24 mouse cellular contexts compared by ENCODE assay signal in the genomic region with DNA sequence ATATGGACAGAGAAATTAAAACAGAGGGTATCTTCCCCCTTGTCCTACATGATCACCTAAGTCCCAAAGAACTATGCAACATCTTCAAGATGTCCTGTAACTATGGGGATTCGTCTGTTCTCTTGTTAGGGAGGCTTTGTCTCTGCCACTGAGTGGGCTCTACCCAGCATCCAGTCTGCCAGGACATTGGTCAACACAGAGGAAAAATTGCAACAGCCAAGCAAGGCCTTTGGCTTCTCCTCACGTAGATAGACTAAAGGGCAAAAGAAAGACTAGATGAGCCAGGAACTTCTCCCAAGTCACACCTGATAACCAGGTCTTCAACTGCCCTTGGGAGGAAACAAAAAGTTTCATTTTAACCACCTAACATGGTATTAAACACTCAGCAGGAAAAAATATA. TPM values are rescaled to one million over a fixed set of nuclear protein-coding genes. Genes with fewer than 3 reads are reported as not detected.
"Had no signal": no experiment of that assay in that cellular context is flagged by ENCODE, and none has a peak within 500 bp of the region (broad histone marks: within the 10 kb centered on the region; RNA-seq: fewer than 3 reads in every experiment).

No protein-coding gene starts in this region.

- H3K9me3 ChIP-seq: lung, embryonic 15.5 days; megakaryocyte, embryonic 14.5 days; midbrain, embryonic 13.5 days; midbrain, embryonic 15.5 days; stomach, embryonic 15.5 days had no signal

- H3K4me2 ChIP-seq: lung, embryonic 15.5 days; midbrain, embryonic 11.5 days; midbrain, embryonic 13.5 days; midbrain, embryonic 15.5 days; neural tube, embryonic 12.5 days; stomach, embryonic 15.5 days had no signal

- DNase-seq: lung, adult 2 months; lung, postnatal 14 days; lung, postnatal 36 days; right cerebral cortex, postnatal 14 days; thymus, adult 2 months; thymus, postnatal 25 days; thymus, postnatal 4 days had no signal

- H3K27me3 ChIP-seq: lung, embryonic 15.5 days; megakaryocyte, embryonic 14.5 days; midbrain, embryonic 13.5 days; midbrain, embryonic 15.5 days; neural tube, embryonic 12.5 days; stomach, embryonic 15.5 days had no signal

- H3K4me1 ChIP-seq: lung, embryonic 15.5 days; megakaryocyte, embryonic 14.5 days; midbrain, embryonic 13.5 days; midbrain, embryonic 15.5 days; neural tube, embryonic 12.5 days; stomach, embryonic 15.5 days had no signal

- H3K27ac ChIP-seq: lung, embryonic 15.5 days; macrophage; midbrain, embryonic 13.5 days; midbrain, embryonic 15.5 days; neural tube, embryonic 12.5 days; stomach, embryonic 15.5 days; stomach, postnatal 0 days had no signal

- H3K36me3 ChIP-seq: lung, embryonic 15.5 days; midbrain, embryonic 13.5 days; midbrain, embryonic 15.5 days; neural tube, embryonic 12.5 days; stomach, embryonic 15.5 days had no signal

- ATAC-seq: lung, postnatal 0 days; midbrain, embryonic 13.5 days; midbrain, embryonic 15.5 days had no signal

- H3K9ac ChIP-seq: lung, embryonic 15.5 days; midbrain, embryonic 13.5 days; midbrain, embryonic 15.5 days; neural tube, embryonic 12.5 days; stomach, embryonic 15.5 days had no signal

- H3K4me3 ChIP-seq: lung, embryonic 15.5 days; megakaryocyte, embryonic 14.5 days; midbrain, embryonic 13.5 days; midbrain, embryonic 15.5 days; neural tube, embryonic 12.5 days; stomach, embryonic 15.5 days had no signal

RNA-seq across cellular contexts. Expression of gene Adh6b, which starts 33.6 kb away (rescaled TPM):
- total RNA-seq: megakaryocyte progenitor cell, adult 5-6 weeks; monocyte, adult 5-6 weeks; neutrophil, adult 5-6 weeks had no signal
- polyA plus RNA-seq: lung, adult 2 months; macrophage; midbrain, embryonic 15.5 days; neural tube, embryonic 14.5 days; spleen, adult 2 months had no signal

RNA-seq across cellular contexts. Expression of gene Adh4, which starts 40.1 kb away (rescaled TPM):
- total RNA-seq: megakaryocyte progenitor cell, adult 5-6 weeks; midbrain, postnatal 0 days; monocyte, adult 5-6 weeks; neutrophil, adult 5-6 weeks had no signal
- polyA plus RNA-seq: lung, adult 2 months; lung, embryonic 15.5 days; lung, postnatal 0 days; macrophage; midbrain, embryonic 11.5 days; midbrain, embryonic 13.5 days; midbrain, embryonic 15.5 days; midbrain, postnatal 0 days; neural tube, embryonic 12.5 days; neural tube, embryonic 14.5 days; spleen, adult 2 months; stomach, embryonic 15.5 days; stomach, postnatal 0 days; thymus, adult 2 months; urinary bladder, adult 2 months had no signal
